Mouse (Mus musculus) retina, postnatal 7 days (tissue): ENCODE data around the gene Ulk4.

Experiments
- DNase-seq: peaks from one replicate; pipeline ENCODE4 v3.0.0-alpha.2; 2012; ENCODE audit warnings: low read depth, low spot score

Ulk4 gene

GRCm38 (mm10) chr9:121107643-121108042, 169.4 kb downstream of the Ulk4 start:
- DNase-seq: peak; percentile 28

- DNase-seq: no peak
These were observed 169.9 kb downstream of the Ulk4 start for GRCm38 (mm10) chr9:121107101-121107500.

GRCm38 (mm10) chr9:121101516-121101915, 175.5 kb downstream of the Ulk4 start:
- DNase-seq: no peak

GRCm38 (mm10) chr9:121099453-121099852, 177.5 kb downstream of the Ulk4 start:
- DNase-seq: no peak

- DNase-seq: no peak
These were observed 183.2 kb downstream of the Ulk4 start for GRCm38 (mm10) chr9:121093760-121094159.

GRCm38 (mm10) chr9:121092568-121092967, 184.4 kb downstream of the Ulk4 start:
- no peak for DNase-seq

GRCm38 (mm10) chr9:121091016-121091735, 185.8 kb downstream of the Ulk4 start:
- DNase-seq: no peak

- no peak for DNase-seq
These were observed 189.3 kb downstream of the Ulk4 start for GRCm38 (mm10) chr9:121087661-121088060.

- no peak for DNase-seq
These were observed 192.8 kb downstream of the Ulk4 start for GRCm38 (mm10) chr9:121084191-121084590.

- DNase-seq: no peak
These were observed 196.2 kb downstream of the Ulk4 start for GRCm38 (mm10) chr9:121080834-121081233.

- no peak for DNase-seq
These were observed 196.6 kb downstream of the Ulk4 start for GRCm38 (mm10) chr9:121080413-121080812.

GRCm38 (mm10) chr9:121079388-121080088, 197.5 kb downstream of the Ulk4 start:
- no peak for DNase-seq

- no peak for DNase-seq
These were observed 200.7 kb downstream of the Ulk4 start for GRCm38 (mm10) chr9:121076291-121076690.

GRCm38 (mm10) chr9:121075246-121075645, 201.8 kb downstream of the Ulk4 start:
- no peak for DNase-seq

GRCm38 (mm10) chr9:121074726-121075125, 202.3 kb downstream of the Ulk4 start:
- no peak for DNase-seq

- no peak for DNase-seq
These were observed 204.8 kb downstream of the Ulk4 start for GRCm38 (mm10) chr9:121072127-121072757.

GRCm38 (mm10) chr9:121071461-121072126, 205.4 kb downstream of the Ulk4 start:
- no peak for DNase-seq

GRCm38 (mm10) chr9:121071050-121071449, 205.9 kb downstream of the Ulk4 start:
- DNase-seq: no peak

- no peak for DNase-seq
These were observed 208.9 kb downstream of the Ulk4 start for GRCm38 (mm10) chr9:121068115-121068514.

GRCm38 (mm10) chr9:121067043-121067442, 210.0 kb downstream of the Ulk4 start:
- DNase-seq: no peak

GRCm38 (mm10) chr9:121065383-121065978, 211.5 kb downstream of the Ulk4 start:
- no peak for DNase-seq
